Mouse (Mus musculus): ENCODE data around the gene Ireb2. TPM values are rescaled to one million over a fixed set of nuclear protein-coding genes. Genes with fewer than 3 reads are reported as not detected.

Ireb2 gene
- polyA plus RNA-seq, 1 experiment from 2014 or later: 9.6 TPM

- WGBS: 90% methylated on average over 1 of the region's 1 CpGs
Measured at GRCm38 (mm10) chr9:54930741-54931140, 67.2 kb downstream of the Ireb2 start.

GRCm38 (mm10) chr9:54931765-54932164, 68.2 kb downstream of the Ireb2 start:
- H3K4me3 ChIP-seq (ENCODE audit: low read depth, low read length): no peak overlapping the region
- no peak overlapping the region for H3K27ac ChIP-seq (replicated peaks)
- no peaks in the 10 kb centered on the region for H3K36me3 ChIP-seq (ENCODE audit: control insufficient read depth, insufficient read depth, low read length)
- peak; percentile 42 for TF ChIP-seq CTCF (IDR thresholded peaks at IDR 0.05; ENCODE audit: low read depth)
- no peak for TF ChIP-seq EP300 (optimal IDR thresholded peaks at IDR 0.05)
- H3K4me1 ChIP-seq (replicated peaks; ENCODE audit: control insufficient read depth, insufficient read depth): no peaks in the 10 kb centered on the region
- H3K9me3 ChIP-seq (ENCODE audit: control insufficient read depth, low read length): no peaks in the 10 kb centered on the region
- 8% methylated on average over 1 of the region's 1 CpGs for WGBS
- H3K9ac ChIP-seq (ENCODE audit: low read length): no peak overlapping the region
- ATAC-seq (ENCODE audit: low FRiP score, low TSS enrichment) (no peak), DNase-seq (ENCODE audit: low spot score) (no peak)
- H3K4me2 ChIP-seq (replicated peaks; ENCODE audit: low read depth): no peak overlapping the region
- H3K27me3 ChIP-seq (ENCODE audit: control insufficient read depth, insufficient read depth, low read length): no peaks in the 10 kb centered on the region

More at GRCm38 (mm10) chr9:54930741-54931140, 67.2 kb downstream of the Ireb2 start:
- H3K27me3 ChIP-seq (ENCODE audit: control insufficient read depth, insufficient read depth, low read length): no peaks in the 10 kb centered on the region
- no peak overlapping the region for H3K9ac ChIP-seq (ENCODE audit: low read length)
- DNase-seq (ENCODE audit: low spot score) (no peak), ATAC-seq (ENCODE audit: low FRiP score, low TSS enrichment) (no peak)
- H3K4me2 ChIP-seq (replicated peaks; ENCODE audit: low read depth): no peak overlapping the region
- no peak overlapping the region for H3K27ac ChIP-seq (replicated peaks)
- no peak overlapping the region for H3K4me3 ChIP-seq (ENCODE audit: low read depth, low read length)
- TF ChIP-seq CTCF (IDR thresholded peaks at IDR 0.05; ENCODE audit: low read depth) (no peak), EP300 (optimal IDR thresholded peaks at IDR 0.05) (no peak)
- H3K36me3 ChIP-seq (ENCODE audit: control insufficient read depth, insufficient read depth, low read length): no peaks in the 10 kb centered on the region
- no peaks in the 10 kb centered on the region for H3K9me3 ChIP-seq (ENCODE audit: control insufficient read depth, low read length)
- no peaks in the 10 kb centered on the region for H3K4me1 ChIP-seq (replicated peaks; ENCODE audit: control insufficient read depth, insufficient read depth)

- DNase-seq (ENCODE audit: low spot score): no peak
- H3K9me3 ChIP-seq (ENCODE audit: control insufficient read depth, low read length): no peaks in the 10 kb centered on the region
- no peaks in the 10 kb centered on the region for H3K27me3 ChIP-seq (ENCODE audit: control insufficient read depth, insufficient read depth, low read length)
- no peaks in the 10 kb centered on the region for H3K4me1 ChIP-seq (replicated peaks; ENCODE audit: control insufficient read depth, insufficient read depth)
- H3K4me3 ChIP-seq (ENCODE audit: low read depth, low read length): no peak overlapping the region
- H3K36me3 ChIP-seq (ENCODE audit: control insufficient read depth, insufficient read depth, low read length): no peaks in the 10 kb centered on the region
- H3K9ac ChIP-seq (ENCODE audit: low read length): no peak overlapping the region
- H3K4me2 ChIP-seq (replicated peaks; ENCODE audit: low read depth): no peak overlapping the region
- 69% methylated on average over 2 of the region's 2 CpGs for WGBS
- TF ChIP-seq CTCF (IDR thresholded peaks at IDR 0.05; ENCODE audit: low read depth): no peak
- TF ChIP-seq EP300 (optimal IDR thresholded peaks at IDR 0.05): no peak
- no peak for ATAC-seq (ENCODE audit: low FRiP score, low TSS enrichment)
- H3K27ac ChIP-seq (replicated peaks): no peak overlapping the region
Measured at GRCm38 (mm10) chr9:54932379-54932778, 68.8 kb downstream of the Ireb2 start.

- WGBS: 84% methylated on average over 4 of the region's 4 CpGs
- DNase-seq (ENCODE audit: low spot score) (no peak), ATAC-seq (ENCODE audit: low FRiP score, low TSS enrichment) (no peak)
- Histone ChIP-seq H3K27ac (replicated peaks) (no peak overlapping the region), H3K4me2 (replicated peaks; ENCODE audit: low read depth) (no peak overlapping the region), H3K27me3 (ENCODE audit: control insufficient read depth, insufficient read depth, low read length) (no peaks in the 10 kb centered on the region), H3K9me3 (ENCODE audit: control insufficient read depth, low read length) (no peaks in the 10 kb centered on the region), H3K4me3 (ENCODE audit: low read depth, low read length) (no peak overlapping the region), H3K4me1 (replicated peaks; ENCODE audit: control insufficient read depth, insufficient read depth) (no peaks in the 10 kb centered on the region), H3K9ac (ENCODE audit: low read length) (no peak overlapping the region), H3K36me3 (ENCODE audit: control insufficient read depth, insufficient read depth, low read length) (no peaks in the 10 kb centered on the region)
- TF ChIP-seq EP300 (optimal IDR thresholded peaks at IDR 0.05) (no peak), CTCF (IDR thresholded peaks at IDR 0.05; ENCODE audit: low read depth) (no peak)
Measured at GRCm38 (mm10) chr9:54942071-54942470, 78.5 kb downstream of the Ireb2 start.

GRCm38 (mm10) chr9:54944467-54944866, 80.9 kb downstream of the Ireb2 start:
- H3K27ac ChIP-seq (replicated peaks): no peak overlapping the region
- no peak overlapping the region for H3K9ac ChIP-seq (ENCODE audit: low read length)
- H3K4me1 ChIP-seq (replicated peaks; ENCODE audit: control insufficient read depth, insufficient read depth): no peaks in the 10 kb centered on the region
- H3K9me3 ChIP-seq (ENCODE audit: control insufficient read depth, low read length): no peaks in the 10 kb centered on the region
- ATAC-seq (ENCODE audit: low FRiP score, low TSS enrichment) (no peak), DNase-seq (ENCODE audit: low spot score) (no peak)
- H3K27me3 ChIP-seq (ENCODE audit: control insufficient read depth, insufficient read depth, low read length): no peaks in the 10 kb centered on the region
- H3K4me3 ChIP-seq (ENCODE audit: low read depth, low read length): no peak overlapping the region
- H3K4me2 ChIP-seq (replicated peaks; ENCODE audit: low read depth): no peak overlapping the region
- H3K36me3 ChIP-seq (ENCODE audit: control insufficient read depth, insufficient read depth, low read length): no peaks in the 10 kb centered on the region
- 70% methylated on average over 2 of the region's 2 CpGs for WGBS
- TF ChIP-seq CTCF (IDR thresholded peaks at IDR 0.05; ENCODE audit: low read depth) (peak; percentile 18; the same call in 1 of the 2 replicates), EP300 (optimal IDR thresholded peaks at IDR 0.05) (no peak)

- no peak for DNase-seq (ENCODE audit: low spot score)
- H3K9ac ChIP-seq (ENCODE audit: low read length): no peak overlapping the region
- no peaks in the 10 kb centered on the region for H3K9me3 ChIP-seq (ENCODE audit: control insufficient read depth, low read length)
- H3K4me3 ChIP-seq (ENCODE audit: low read depth, low read length): no peak overlapping the region
- no peak for ATAC-seq (ENCODE audit: low FRiP score, low TSS enrichment)
- no peaks in the 10 kb centered on the region for H3K27me3 ChIP-seq (ENCODE audit: control insufficient read depth, insufficient read depth, low read length)
- TF ChIP-seq EP300 (optimal IDR thresholded peaks at IDR 0.05): no peak
- no peak for TF ChIP-seq CTCF (IDR thresholded peaks at IDR 0.05; ENCODE audit: low read depth)
- H3K4me1 ChIP-seq (replicated peaks; ENCODE audit: control insufficient read depth, insufficient read depth): no peaks in the 10 kb centered on the region
- no peak overlapping the region for H3K27ac ChIP-seq (replicated peaks)
- H3K36me3 ChIP-seq (ENCODE audit: control insufficient read depth, insufficient read depth, low read length): no peaks in the 10 kb centered on the region
- WGBS: 71% methylated on average over 16 of the region's 16 CpGs
- H3K4me2 ChIP-seq (replicated peaks; ENCODE audit: low read depth): no peak overlapping the region
Measured at GRCm38 (mm10) chr9:54946256-54946655, 82.7 kb downstream of the Ireb2 start.
